Mouse (Mus musculus) MEL (cell line): ENCODE data around the gene Rell1. TPM values are rescaled to one million over a fixed set of nuclear protein-coding genes. Genes with fewer than 3 reads are reported as not detected.

Experiments
- DNase-seq: peaks from one replicate; pipeline ENCODE4 v3.0.0; 2011; ENCODE audit warnings: low read depth, low spot score
- H3K27ac ChIP-seq: 2 replicates; pipeline ENCODE4 v1.5.1; 2012; ENCODE audit warnings: low read depth, mild to moderate bottlenecking, control low read depth, low read length, moderate library complexity; ENCODE audit not compliant: control insufficient read depth
- H3K27me3 ChIP-seq, 2 experiments: fragments of 150-350 bp in 1 of 2; sonication (generic) in 1 of 2; 2 replicates each; pipeline ENCODE4 v1.6.1; 2012; ENCODE audit warnings: low read length in 2 of 2, mild to moderate bottlenecking in 2 of 2, improper control_type of control experiment in 1 of 2, moderate library complexity in 1 of 2; ENCODE audit not compliant: insufficient read depth in 2 of 2, control insufficient read depth in 1 of 2
- H3K36me3 ChIP-seq, 2 experiments: 2 replicates each; pipeline ENCODE4 v1.6.1; 2012 to 2014; ENCODE audit warnings: low read length in 2 of 2, improper control_type of control experiment in 1 of 2, inconsistent platforms in 1 of 2, mild to moderate bottlenecking in 1 of 2; ENCODE audit not compliant: insufficient read depth in 2 of 2, control insufficient read depth in 1 of 2
- H3K4me1 ChIP-seq, 2 experiments: fragments of 150-350 bp in 1 of 2; sonication (generic) in 1 of 2; 2 replicates each; pipeline ENCODE4 v1.6.1; 2012; ENCODE audit warnings: low read length in 2 of 2, improper control_type of control experiment in 1 of 2, mild to moderate bottlenecking in 1 of 2; ENCODE audit not compliant: insufficient read depth in 2 of 2, control insufficient read depth in 1 of 2
- H3K4me3 ChIP-seq, 2 experiments: fragments of 150-350 bp in 1 of 2; sonication (generic) in 1 of 2; 2 replicates each; pipeline ENCODE4 v1.5.1; 2012; ENCODE audit warnings: low read depth in 2 of 2, low read length in 2 of 2, mild to moderate bottlenecking in 2 of 2, moderate library complexity in 2 of 2, control low read depth in 1 of 2, improper control_type of control experiment in 1 of 2; ENCODE audit not compliant: control insufficient read depth in 1 of 2, insufficient read depth in 1 of 2
- H3K79me2 ChIP-seq: 2 replicates; pipeline ENCODE4 v1.6.1; 2012; ENCODE audit warnings: mild to moderate bottlenecking, low read length, moderate library complexity; ENCODE audit not compliant: control insufficient read depth, poor library complexity, insufficient read depth
- H3K9ac ChIP-seq: 2 replicates; pipeline ENCODE4 v1.6.1; 2012; ENCODE audit warnings: low read depth, mild to moderate bottlenecking, control low read depth, low read length, moderate library complexity; ENCODE audit not compliant: control insufficient read depth, poor library complexity, severe bottlenecking
- H3K9me3 ChIP-seq: fragments of 150-350 bp; sonication (generic); replicated peaks from 2 replicates; pipeline ENCODE4 v1.6.1; 2012; ENCODE audit warnings: mild to moderate bottlenecking, low read length, improper control_type of control experiment, moderate library complexity; ENCODE audit not compliant: insufficient read depth
- BHLHE40 ChIP-seq: IDR thresholded peaks from 2 replicates; pipeline ENCODE4 v1.6.1; 2012; ENCODE audit warnings: low read depth, mild to moderate bottlenecking, inconsistent platforms, low read length, improper control_type of control experiment, borderline replicate concordance
- CHD1 ChIP-seq: IDR thresholded peaks from 2 replicates; pipeline ENCODE4 v1.6.1; 2012; ENCODE audit warnings: low read depth, mild to moderate bottlenecking, inconsistent platforms, low read length, improper control_type of control experiment
- CHD2 ChIP-seq: IDR thresholded peaks from 2 replicates; pipeline ENCODE4 v1.6.1; 2011; ENCODE audit warnings: low read length, improper control_type of control experiment
- E2F4 ChIP-seq: IDR thresholded peaks from 2 replicates; pipeline ENCODE4 v1.6.1; 2011; ENCODE audit warnings: low read depth, low read length, improper control_type of control experiment, borderline replicate concordance
- ETS1 ChIP-seq: IDR thresholded peaks from 2 replicates; pipeline ENCODE4 v1.6.1; 2012; ENCODE audit warnings: low read depth, mild to moderate bottlenecking, inconsistent platforms, low read length, improper control_type of control experiment, moderate library complexity
- GATA1 ChIP-seq: IDR thresholded peaks from 2 replicates; pipeline ENCODE4 v1.6.1; 2011; ENCODE audit warnings: low read depth, low read length, improper control_type of control experiment
- KAT2A ChIP-seq: conservative IDR thresholded peaks from 2 replicates; pipeline ENCODE4 v1.6.1; 2012; ENCODE audit warnings: low read depth, low read length, improper control_type of control experiment, inconsistent platforms
- MAFK ChIP-seq: IDR thresholded peaks from 2 replicates; pipeline ENCODE4 v1.6.1; 2011; ENCODE audit warnings: low read depth, mild to moderate bottlenecking, low read length, improper control_type of control experiment, borderline replicate concordance
- MAX ChIP-seq: IDR thresholded peaks from 2 replicates; pipeline ENCODE4 v1.6.1; 2011; ENCODE audit warnings: low read length, improper control_type of control experiment
- MEF2A ChIP-seq: IDR thresholded peaks from 2 replicates; pipeline ENCODE4 v1.6.1; 2014; ENCODE audit warnings: low read depth, mild to moderate bottlenecking, inconsistent platforms, low read length, improper control_type of control experiment; ENCODE audit not compliant: poor library complexity, insufficient replicate concordance, severe bottlenecking; ENCODE audit errors: extremely low read depth
- MYB ChIP-seq: IDR thresholded peaks from 2 replicates; pipeline ENCODE4 v1.6.1; 2011; ENCODE audit warnings: mild to moderate bottlenecking, low read depth, low read length, improper control_type of control experiment
- NELFE ChIP-seq: IDR thresholded peaks from 2 replicates; pipeline ENCODE4 v1.6.1; 2011; ENCODE audit warnings: low read depth, low read length, improper control_type of control experiment
- NRF1 ChIP-seq: IDR thresholded peaks from 2 replicates; pipeline ENCODE4 v1.6.1; 2014; ENCODE audit warnings: low read depth, mild to moderate bottlenecking, inconsistent platforms, low read length, improper control_type of control experiment, moderate library complexity; ENCODE audit not compliant: poor library complexity, insufficient read depth, severe bottlenecking
- POLR2A ChIP-seq, 2 experiments: IDR thresholded peaks; 2 replicates each; pipeline ENCODE4 v1.6.1; 2011 to 2012; ENCODE audit warnings: low read length in 2 of 2, mild to moderate bottlenecking in 2 of 2, control low read depth in 1 of 2, improper control_type of control experiment in 1 of 2, low read depth in 1 of 2, moderate library complexity in 1 of 2; ENCODE audit not compliant: control insufficient read depth in 1 of 2, insufficient read depth in 1 of 2, poor library complexity in 1 of 2
- POLR2AphosphoS2 ChIP-seq: IDR thresholded peaks from 2 replicates; pipeline ENCODE4 v1.6.1; 2011; ENCODE audit warnings: low read length, improper control_type of control experiment
- RAD21 ChIP-seq: IDR thresholded peaks from 2 replicates; pipeline ENCODE4 v1.6.1; 2011; ENCODE audit warnings: mild to moderate bottlenecking, low read depth, low read length, improper control_type of control experiment
- TAL1 ChIP-seq: IDR thresholded peaks from 2 replicates; pipeline ENCODE4 v1.6.1; 2012; ENCODE audit warnings: mild to moderate bottlenecking, inconsistent platforms, low read length, moderate library complexity, mixed read lengths
- USF1 ChIP-seq: IDR thresholded peaks from 2 replicates; pipeline ENCODE4 v1.6.1; 2014; ENCODE audit warnings: low read depth, mild to moderate bottlenecking, inconsistent platforms, low read length, improper control_type of control experiment, moderate library complexity
- USF2 ChIP-seq, 2 experiments: IDR thresholded peaks; 2 replicates each; pipeline ENCODE4 v1.6.1; 2011 to 2012; ENCODE audit warnings: improper control_type of control experiment in 2 of 2, low read length in 2 of 2, borderline replicate concordance in 1 of 2, inconsistent platforms in 1 of 2, low read depth in 1 of 2, mild to moderate bottlenecking in 1 of 2; ENCODE audit not compliant: insufficient read depth in 1 of 2
- ZC3H11A ChIP-seq: IDR thresholded peaks from 2 replicates; pipeline ENCODE4 v1.6.1; 2012; ENCODE audit warnings: low read depth, mild to moderate bottlenecking, inconsistent platforms, low read length, improper control_type of control experiment
- ZNF384 ChIP-seq: IDR thresholded peaks from 2 replicates; pipeline ENCODE4 v1.6.1; 2012; ENCODE audit warnings: low read depth, mild to moderate bottlenecking, inconsistent platforms, low read length, improper control_type of control experiment
- polyA plus RNA-seq, 2 experiments: library from polyadenylated mRNA; stranded (reverse) in 1 of 2; unstranded in 1 of 2; fragments of >175 nt in 1 of 2; fragments of >200 nt in 1 of 2; gene quantifications; 2 replicates each; pipeline versions ENCODE4 v1.2.1 to v1.2.4; 2012; ENCODE audit warnings: low replicate concordance in 2 of 2, low read depth in 1 of 2; ENCODE audit not compliant: insufficient read length in 2 of 2, insufficient read depth in 1 of 2, missing spikeins in 1 of 2
- total RNA-seq: library from RNA; depleted of rRNA; stranded (reverse); fragments of 300-350 nt; gene quantifications from 2 replicates; pipeline ENCODE4 v1.2.3, GENCODE M21; 2012

Rell1 gene
- total and polyA plus RNA-seq, 3 experiments, result 2.2 to 5.2 TPM; not detected in 1

- Histone ChIP-seq H3K79me2 (no peaks in the 10 kb centered on the region), H3K4me3 (no peak overlapping the region), H3K36me3 (no peaks in the 10 kb centered on the region), H3K27ac (no peak overlapping the region), H3K27me3 (peaks cover 0 to 4% of the 10 kb centered on the region in 2 experiments; a peak in 2 of 4 replicates), H3K4me1 (no peaks in the 10 kb centered on the region), H3K9ac (no peak overlapping the region), H3K9me3 (no peaks in the 10 kb centered on the region)
- no peak for DNase-seq
- TF ChIP-seq MYB, result no peak
- no peak for TF ChIP-seq POLR2A (IDR thresholded peaks at IDR 0.05; ENCODE audit: control insufficient read depth in 1 of 2, insufficient read depth in 1 of 2, low read depth in 1 of 2, low read length in 2 of 2, poor library complexity in 1 of 2)
- no peak for TF ChIP-seq ZNF384
- no peak for TF ChIP-seq KAT2A
- TF ChIP-seq CHD1, result no peak
- TF ChIP-seq POLR2AphosphoS2, result no peak
- no peak for TF ChIP-seq BHLHE40
Observed at GRCm38 (mm10) chr5:63982296-63982695, 13.6 kb upstream of the Rell1 start.

DNA sequence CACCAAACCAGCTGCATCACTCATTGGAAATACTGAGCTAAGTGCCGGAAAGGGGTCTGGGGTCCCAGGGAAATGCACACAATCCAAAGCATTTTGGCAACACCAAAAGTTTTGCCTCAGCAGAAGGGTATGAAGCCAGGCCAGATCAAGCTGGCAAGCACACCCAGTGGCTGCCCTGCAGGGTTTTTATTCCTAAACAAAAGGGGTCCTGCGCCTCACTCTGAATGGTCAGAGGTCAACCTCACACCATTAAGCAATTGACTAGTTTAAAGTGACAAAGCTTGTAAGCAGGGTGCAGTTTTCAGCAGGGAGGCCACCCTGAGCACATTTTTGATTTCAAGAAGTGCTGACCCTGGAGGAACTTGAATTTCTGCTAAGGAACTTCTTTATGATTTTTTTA, 2.3 kb upstream of the Rell1 start:
- H3K9me3 ChIP-seq, result no peaks in the 10 kb centered on the region
- H3K4me3 ChIP-seq, result no peak overlapping the region
- TF ChIP-seq NRF1, result no peak
- no peak for TF ChIP-seq CHD2
- no peak for TF ChIP-seq ZC3H11A
- no peak for TF ChIP-seq MAFK
- TF ChIP-seq USF1, result no peak
- no peak for TF ChIP-seq CHD1
- no peak for TF ChIP-seq NELFE
- no peak for TF ChIP-seq RAD21
- no peak for TF ChIP-seq TAL1
- no peak for TF ChIP-seq MEF2A
- no peak for TF ChIP-seq GATA1
- TF ChIP-seq BHLHE40, result no peak
- no peak for TF ChIP-seq E2F4
- no peak for TF ChIP-seq ETS1
- TF ChIP-seq MAX, result no peak
- no peak for TF ChIP-seq USF2 (IDR thresholded peaks at IDR 0.05; ENCODE audit: borderline replicate concordance in 1 of 2, insufficient read depth in 1 of 2, low read depth in 1 of 2, low read length in 2 of 2)
- TF ChIP-seq ZNF384, result no peak
- no peak for TF ChIP-seq KAT2A
- H3K9ac ChIP-seq, result no peak overlapping the region
- H3K27ac ChIP-seq, result no peak overlapping the region
- peaks cover 2% of the 10 kb centered on the region; the same call in 1 of the 2 replicates for H3K79me2 ChIP-seq
- DNase-seq, result no peak
- peaks cover 6 to 15% of the 10 kb centered on the region in 2 experiments for H3K4me1 ChIP-seq
- H3K36me3 ChIP-seq, result peaks cover 0 to 14% of the 10 kb centered on the region in 2 experiments; a peak in 2 of 4 replicates
- peaks cover 0 to 1% of the 10 kb centered on the region in 2 experiments; a peak in 1 of 4 replicates for H3K27me3 ChIP-seq
